Mouse (Mus musculus) mammary gland, adult 2 months (tissue): ENCODE data around the gene Igfn1. TPM values are rescaled to one million over a fixed set of nuclear protein-coding genes. Genes with fewer than 3 reads are reported as not detected.

ENCODE experiments used
- polyA plus RNA-seq: library from polyadenylated mRNA; depleted of rRNA; stranded (reverse); fragments of >200 nt; gene quantifications from 2 replicates; pipeline ENCODE4 v1.2.3, GENCODE M21; 2012; ENCODE audit warnings: low replicate concordance; rRNA removed

Gene Igfn1
- 0.26 TPM in 1 of 2 replicates, not detected in the other for polyA plus RNA-seq

GRCm38 (mm10) chr1:136006292-136006748, at the start of gene Igfn1:
Gene Igfn1 (minus strand): TSS chr1:136006342.

GRCm38 (mm10) chr1:136052547-136052946, 46.4 kb upstream of the Igfn1 start, which contains the start of gene Cacna1s:
Gene Cacna1s (plus strand): TSS chr1:136052750.

GRCm38 (mm10) chr1:136050312-136051012, 44.3 kb upstream of the Igfn1 start, which contains the start of gene Ascl5:
Gene Ascl5 (plus strand): TSS chr1:136050804.

GRCm38 (mm10) chr1:136007211-136008158, 1.3 kb upstream of the Igfn1 start, which contains the start of gene Tmem9:
Gene Tmem9 (plus strand): TSS chr1:136008150.

GRCm38 (mm10) chr1:135918644-135919407, 87.3 kb downstream of the Igfn1 start, which contains the start of gene Pkp1:
Gene Pkp1 (minus strand): TSS chr1:135919207.

Other genes with a start within 250 kb of the Igfn1 start
- gene Phlda3, start 240.2 kb downstream of the Igfn1 start, polyA plus RNA-seq = 329 and 543 TPM in 2 replicates
- 0.56 and 2.8 TPM in 2 replicates for gene Tnni1, start 226.9 kb downstream of the Igfn1 start, polyA plus RNA-seq
- 28.3 and 37.5 TPM in 2 replicates for gene Lad1, start 187.7 kb downstream of the Igfn1 start, polyA plus RNA-seq
- gene Tnnt2, start 170.0 kb downstream of the Igfn1 start, polyA plus RNA-seq = 0.39 and 1.3 TPM in 2 replicates
- 12.8 and 22.6 TPM in 2 replicates for gene Pkp1, start 87.1 kb downstream of the Igfn1 start, polyA plus RNA-seq
- 69.1 and 86.3 TPM in 2 replicates for gene Tmem9, start 1.8 kb upstream of the Igfn1 start, polyA plus RNA-seq
- gene Ascl5, start 44.5 kb upstream of the Igfn1 start, polyA plus RNA-seq = not detected in 2 replicates
- gene Cacna1s, start 46.4 kb upstream of the Igfn1 start, polyA plus RNA-seq = 0.96 and 107 TPM in 2 replicates
- 31.1 and 60.4 TPM in 2 replicates for gene Kif21b, start 125.0 kb upstream of the Igfn1 start, polyA plus RNA-seq
- not detected in 2 replicates for gene Mroh3, start 206.5 kb upstream of the Igfn1 start, polyA plus RNA-seq
- 3.4 and 4.7 TPM in 2 replicates for gene Inava, start 227.9 kb upstream of the Igfn1 start, polyA plus RNA-seq